Mouse (Mus musculus) testis, adult 2 months (tissue): Measurements from ENCODE around the gene Rgs16.

Experiments
- CTCF ChIP-seq: fragments of 200-500 bp; IDR thresholded peaks from 2 replicates; pipeline ENCODE4 v1.5.1; 2012; ENCODE audit warnings: low read depth, mild to moderate bottlenecking, inconsistent platforms, low read length, moderate library complexity; ENCODE audit not compliant: control insufficient read depth, insufficient read depth, insufficient replicate concordance
- POLR2A ChIP-seq: fragments of 200-500 bp; IDR thresholded peaks from 2 replicates; pipeline ENCODE4 v1.6.1; 2012; ENCODE audit warnings: low read depth, mild to moderate bottlenecking, inconsistent platforms, low read length, moderate library complexity; ENCODE audit not compliant: control insufficient read depth

DNA sequence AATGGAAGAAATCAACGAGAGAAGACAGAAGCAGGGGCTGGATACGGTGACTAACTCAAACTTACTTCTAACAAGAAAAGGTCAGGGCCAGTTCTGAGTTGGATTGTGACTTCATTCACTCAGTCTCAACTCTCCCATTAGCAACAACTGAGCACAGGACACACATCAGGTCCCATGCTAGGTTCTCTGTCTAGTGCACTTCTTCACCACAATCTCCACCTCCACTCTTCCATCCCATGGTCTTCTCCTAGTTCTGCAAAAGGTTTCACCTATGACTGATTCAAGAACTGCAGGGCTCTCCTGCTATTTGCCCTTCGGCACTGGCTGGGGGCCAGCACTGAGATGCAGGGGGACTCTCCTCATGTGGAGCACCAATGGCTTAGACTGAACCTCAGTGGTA lies 54.1 kb downstream of the Rgs16 start:
- TF ChIP-seq CTCF (no peak), POLR2A (no peak)
